Mouse (Mus musculus) MEL (cell line): ENCODE results near the gene Mtmr14. TPM values are rescaled to one million over a fixed set of nuclear protein-coding genes. Genes with fewer than 3 reads are reported as not detected.
A peak's percentile ranks its signal among the peaks of the same experiment; 100 is the strongest.

Experiments
- DNase-seq: peaks from one replicate; pipeline ENCODE4 v3.0.0; 2011; ENCODE audit warnings: low read depth, low spot score
- H3K27ac ChIP-seq: 2 replicates; pipeline ENCODE4 v1.5.1; 2012; ENCODE audit warnings: low read depth, mild to moderate bottlenecking, control low read depth, low read length, moderate library complexity; ENCODE audit not compliant: control insufficient read depth
- H3K27me3 ChIP-seq, 2 experiments: fragments of 150-350 bp in 1 of 2; sonication (generic) in 1 of 2; 2 replicates each; pipeline ENCODE4 v1.6.1; 2012; ENCODE audit warnings: low read length in 2 of 2, mild to moderate bottlenecking in 2 of 2, improper control_type of control experiment in 1 of 2, moderate library complexity in 1 of 2; ENCODE audit not compliant: insufficient read depth in 2 of 2, control insufficient read depth in 1 of 2
- H3K36me3 ChIP-seq, 2 experiments: 2 replicates each; pipeline ENCODE4 v1.6.1; 2012 to 2014; ENCODE audit warnings: low read length in 2 of 2, improper control_type of control experiment in 1 of 2, inconsistent platforms in 1 of 2, mild to moderate bottlenecking in 1 of 2; ENCODE audit not compliant: insufficient read depth in 2 of 2, control insufficient read depth in 1 of 2
- H3K4me1 ChIP-seq, 2 experiments: fragments of 150-350 bp in 1 of 2; sonication (generic) in 1 of 2; 2 replicates each; pipeline ENCODE4 v1.6.1; 2012; ENCODE audit warnings: low read length in 2 of 2, improper control_type of control experiment in 1 of 2, mild to moderate bottlenecking in 1 of 2; ENCODE audit not compliant: insufficient read depth in 2 of 2, control insufficient read depth in 1 of 2
- H3K4me3 ChIP-seq, 2 experiments: fragments of 150-350 bp in 1 of 2; sonication (generic) in 1 of 2; 2 replicates each; pipeline ENCODE4 v1.5.1; 2012; ENCODE audit warnings: low read depth in 2 of 2, low read length in 2 of 2, mild to moderate bottlenecking in 2 of 2, moderate library complexity in 2 of 2, control low read depth in 1 of 2, improper control_type of control experiment in 1 of 2; ENCODE audit not compliant: control insufficient read depth in 1 of 2, insufficient read depth in 1 of 2
- H3K79me2 ChIP-seq: 2 replicates; pipeline ENCODE4 v1.6.1; 2012; ENCODE audit warnings: mild to moderate bottlenecking, low read length, moderate library complexity; ENCODE audit not compliant: control insufficient read depth, poor library complexity, insufficient read depth
- H3K9ac ChIP-seq: 2 replicates; pipeline ENCODE4 v1.6.1; 2012; ENCODE audit warnings: low read depth, mild to moderate bottlenecking, control low read depth, low read length, moderate library complexity; ENCODE audit not compliant: control insufficient read depth, poor library complexity, severe bottlenecking
- H3K9me3 ChIP-seq: fragments of 150-350 bp; sonication (generic); replicated peaks from 2 replicates; pipeline ENCODE4 v1.6.1; 2012; ENCODE audit warnings: mild to moderate bottlenecking, low read length, improper control_type of control experiment, moderate library complexity; ENCODE audit not compliant: insufficient read depth
- CHD2 ChIP-seq: IDR thresholded peaks from 2 replicates; pipeline ENCODE4 v1.6.1; 2011; ENCODE audit warnings: low read length, improper control_type of control experiment
- CTCF ChIP-seq, 3 experiments: IDR thresholded peaks in 2 of 3; conservative IDR thresholded peaks in 1 of 3; 2 replicates each; pipeline ENCODE4 v1.5.1; 2011 to 2012; ENCODE audit warnings: low read length in 3 of 3, low read depth in 2 of 3, mild to moderate bottlenecking in 2 of 3, improper control_type of control experiment in 1 of 3, inconsistent platforms in 1 of 3, mixed read lengths in 1 of 3, moderate library complexity in 1 of 3; ENCODE audit not compliant: control insufficient read depth in 1 of 3, insufficient read depth in 1 of 3, poor library complexity in 1 of 3, severe bottlenecking in 1 of 3
- ELF1 ChIP-seq: IDR thresholded peaks from 2 replicates; pipeline ENCODE4 v1.6.1; 2014; ENCODE audit warnings: low read depth, mild to moderate bottlenecking, inconsistent platforms, low read length, improper control_type of control experiment, moderate library complexity
- EP300 ChIP-seq, 2 experiments: IDR thresholded peaks; 2 replicates each; pipeline ENCODE4 v1.6.1; 2011; ENCODE audit warnings: improper control_type of control experiment in 2 of 2, low read length in 2 of 2, low read depth in 1 of 2, mild to moderate bottlenecking in 1 of 2
- ETS1 ChIP-seq: IDR thresholded peaks from 2 replicates; pipeline ENCODE4 v1.6.1; 2012; ENCODE audit warnings: low read depth, mild to moderate bottlenecking, inconsistent platforms, low read length, improper control_type of control experiment, moderate library complexity
- JUND ChIP-seq: IDR thresholded peaks from 2 replicates; pipeline ENCODE4 v1.6.1; 2011; ENCODE audit warnings: low read depth, mild to moderate bottlenecking, improper control_type of control experiment, low read length
- MAFK ChIP-seq: IDR thresholded peaks from 2 replicates; pipeline ENCODE4 v1.6.1; 2011; ENCODE audit warnings: low read depth, mild to moderate bottlenecking, low read length, improper control_type of control experiment, borderline replicate concordance
- MAX ChIP-seq: IDR thresholded peaks from 2 replicates; pipeline ENCODE4 v1.6.1; 2011; ENCODE audit warnings: low read length, improper control_type of control experiment
- MEF2A ChIP-seq: IDR thresholded peaks from 2 replicates; pipeline ENCODE4 v1.6.1; 2014; ENCODE audit warnings: low read depth, mild to moderate bottlenecking, inconsistent platforms, low read length, improper control_type of control experiment; ENCODE audit not compliant: poor library complexity, insufficient replicate concordance, severe bottlenecking; ENCODE audit errors: extremely low read depth
- NELFE ChIP-seq: IDR thresholded peaks from 2 replicates; pipeline ENCODE4 v1.6.1; 2011; ENCODE audit warnings: low read depth, low read length, improper control_type of control experiment
- POLR2A ChIP-seq, 2 experiments: IDR thresholded peaks; 2 replicates each; pipeline ENCODE4 v1.6.1; 2011 to 2012; ENCODE audit warnings: low read length in 2 of 2, mild to moderate bottlenecking in 2 of 2, control low read depth in 1 of 2, improper control_type of control experiment in 1 of 2, low read depth in 1 of 2, moderate library complexity in 1 of 2; ENCODE audit not compliant: control insufficient read depth in 1 of 2, insufficient read depth in 1 of 2, poor library complexity in 1 of 2
- SIN3A ChIP-seq: IDR thresholded peaks from 2 replicates; pipeline ENCODE4 v1.6.1; 2012; ENCODE audit warnings: low read length, improper control_type of control experiment, inconsistent platforms
- SMC3 ChIP-seq: IDR thresholded peaks from 2 replicates; pipeline ENCODE4 v1.6.1; 2011; ENCODE audit warnings: low read depth, low read length, improper control_type of control experiment
- TBP ChIP-seq: IDR thresholded peaks from 2 replicates; pipeline ENCODE4 v1.8.0; 2011; ENCODE audit warnings: low read depth, low read length, improper control_type of control experiment
- UBTF ChIP-seq: IDR thresholded peaks from 2 replicates; pipeline ENCODE4 v1.6.1; 2012; ENCODE audit warnings: low read depth, mild to moderate bottlenecking, inconsistent platforms, low read length, improper control_type of control experiment, moderate library complexity, borderline replicate concordance; ENCODE audit not compliant: insufficient read depth
- ZKSCAN1 ChIP-seq: IDR thresholded peaks from 2 replicates; pipeline ENCODE4 v1.6.1; 2012; ENCODE audit warnings: low read depth, mild to moderate bottlenecking, inconsistent platforms, low read length, improper control_type of control experiment, moderate library complexity
- ZNF384 ChIP-seq: IDR thresholded peaks from 2 replicates; pipeline ENCODE4 v1.6.1; 2012; ENCODE audit warnings: low read depth, mild to moderate bottlenecking, inconsistent platforms, low read length, improper control_type of control experiment
- polyA plus RNA-seq, 2 experiments: library from polyadenylated mRNA; stranded (reverse) in 1 of 2; unstranded in 1 of 2; fragments of >175 nt in 1 of 2; fragments of >200 nt in 1 of 2; gene quantifications; 2 replicates each; pipeline versions ENCODE4 v1.2.1 to v1.2.4; 2012; ENCODE audit warnings: low replicate concordance in 2 of 2, low read depth in 1 of 2; ENCODE audit not compliant: insufficient read length in 2 of 2, insufficient read depth in 1 of 2, missing spikeins in 1 of 2
- total RNA-seq: library from RNA; depleted of rRNA; stranded (reverse); fragments of 300-350 nt; gene quantifications from 2 replicates; pipeline ENCODE4 v1.2.3, GENCODE M21; 2012

Mtmr14 gene
- total and polyA plus RNA-seq, 3 experiments: 11.4 to 24.5 TPM; not detected in 1

- H3K4me3 ChIP-seq: no peak overlapping the region
- H3K27ac ChIP-seq: no peak overlapping the region
- H3K79me2 ChIP-seq: no peaks in the 10 kb centered on the region
- no peaks in the 10 kb centered on the region for H3K27me3 ChIP-seq
- no peak for DNase-seq
- no peaks in the 10 kb centered on the region for H3K9me3 ChIP-seq
- H3K36me3 ChIP-seq: peaks cover 0 to 3% of the 10 kb centered on the region in 2 experiments; a peak in 1 of 4 replicates
- H3K9ac ChIP-seq: no peak overlapping the region
- no peaks in the 10 kb centered on the region for H3K4me1 ChIP-seq
- TF ChIP-seq SMC3: 0 out of 2 replicates have a peak, but pooled peaks have one; percentile 11
- TF ChIP-seq TBP: no peak
- no peak for TF ChIP-seq NELFE
- TF ChIP-seq, all 39 proteins: peak for 1
These were observed 23.7 kb downstream of the Mtmr14 start for GRCm38 (mm10) chr6:113261174-113261858.

DNA sequence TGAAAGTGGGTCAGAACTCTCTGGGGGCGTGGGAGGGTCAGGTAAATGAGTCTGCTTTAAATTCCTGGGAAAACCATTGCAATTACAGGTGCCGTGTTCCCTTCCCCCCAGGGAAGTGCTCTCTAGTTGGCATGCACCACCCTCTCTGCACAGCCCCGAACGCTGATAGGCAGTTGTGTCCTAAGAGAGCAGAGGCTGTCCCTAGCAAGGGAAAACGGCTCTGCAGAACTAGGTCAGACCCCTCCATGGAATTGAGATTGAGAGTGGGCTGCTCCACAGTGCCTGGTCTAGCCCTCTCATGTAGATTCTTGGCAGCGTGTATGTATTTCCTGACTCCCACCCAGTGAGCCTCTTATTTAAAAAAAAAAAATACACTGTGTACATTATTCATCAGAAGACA is 25.9 kb downstream of the Mtmr14 start:
- TF ChIP-seq ELF1: no peak
- no peak for TF ChIP-seq UBTF
- no peak for TF ChIP-seq ZNF384
- no peak for TF ChIP-seq MAFK
- TF ChIP-seq MEF2A: no peak

DNA sequence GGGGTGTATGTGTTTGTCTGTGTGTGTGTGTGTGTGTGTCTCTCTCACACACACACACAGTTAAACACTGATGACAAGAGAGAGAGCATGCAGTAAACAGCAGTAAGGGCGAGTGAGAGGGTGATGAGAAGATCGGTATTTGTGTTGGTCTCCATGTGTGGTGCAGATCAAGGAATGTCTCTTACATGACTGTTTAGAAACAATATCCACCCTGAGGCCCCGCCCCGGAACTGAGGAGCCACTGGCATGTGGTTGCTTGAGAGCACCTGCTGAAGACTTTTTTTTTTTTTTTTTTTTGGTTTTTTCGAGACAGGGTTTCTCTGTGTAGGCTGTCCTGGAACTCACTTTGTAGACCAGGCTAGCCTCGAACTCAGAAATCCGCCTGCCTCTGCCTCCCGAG is 26.8 kb downstream of the Mtmr14 start:
- no peak for TF ChIP-seq MEF2A
- no peak for TF ChIP-seq POLR2A (IDR thresholded peaks at IDR 0.05; ENCODE audit: control insufficient read depth in 1 of 2, insufficient read depth in 1 of 2, low read depth in 1 of 2, low read length in 2 of 2, poor library complexity in 1 of 2)
- no peak for TF ChIP-seq JUND
- no peak for TF ChIP-seq EP300 (IDR thresholded peaks at IDR 0.05; ENCODE audit: low read depth in 1 of 2, low read length in 2 of 2)
- no peak for TF ChIP-seq MAX
- no peak for TF ChIP-seq ETS1
- no peak for TF ChIP-seq ZNF384
- no peak for TF ChIP-seq CHD2
- TF ChIP-seq SMC3: no peak
- no peak for TF ChIP-seq SIN3A
- TF ChIP-seq ZKSCAN1: no peak
- no peak for TF ChIP-seq CTCF (IDR thresholded peaks at IDR 0.05 in 2 of 3, conservative IDR thresholded peaks at IDR 0.05 in 1 of 3; ENCODE audit: control insufficient read depth in 1 of 3, insufficient read depth in 1 of 3, low read depth in 2 of 3, low read length in 3 of 3, poor library complexity in 1 of 3, severe bottlenecking in 1 of 3)
- H3K4me3 ChIP-seq: no peak overlapping the region
- no peak for DNase-seq

More for the DNA sequence above, 25.9 kb downstream of the Mtmr14 start:
- Histone ChIP-seq H3K9me3 (no peaks in the 10 kb centered on the region), H3K4me3 (no peak overlapping the region), H3K27me3 (no peaks in the 10 kb centered on the region), H3K79me2 (no peaks in the 10 kb centered on the region), H3K9ac (no peak overlapping the region), H3K36me3 (no peaks in the 10 kb centered on the region; a peak in 1 of 4 replicates), H3K27ac (no peak overlapping the region), H3K4me1 (no peaks in the 10 kb centered on the region)
- no peak for DNase-seq

More for the DNA sequence above, 26.8 kb downstream of the Mtmr14 start:
- Histone ChIP-seq H3K79me2 (no peaks in the 10 kb centered on the region), H3K36me3 (no peaks in the 10 kb centered on the region; a peak in 1 of 4 replicates), H3K9me3 (no peaks in the 10 kb centered on the region), H3K4me1 (no peaks in the 10 kb centered on the region), H3K9ac (no peak overlapping the region), H3K27me3 (no peaks in the 10 kb centered on the region), H3K27ac (no peak overlapping the region)
